Mouse (Mus musculus) Patski (cell line): ENCODE measurements around the gene Arrdc2. TPM values are rescaled to one million over a fixed set of nuclear protein-coding genes. Genes with fewer than 3 reads are reported as not detected.

Experiments
- ATAC-seq: fragments of 100-300 bp; one replicate; pipeline ENCODE4 v1.8.0; 2021
- CTCF ChIA-PET: fragments of 350-600 bp; sonication (Branson Sonifier 250); formaldehyde crosslinking; loops from one replicate; lab custom pipeline; 2022; ENCODE audit warnings: inconsistent platforms; lab: Charles Lee
- POLR2A ChIA-PET: fragments of 350-600 bp; sonication (Branson Sonifier 250); formaldehyde crosslinking; loops from one replicate; lab custom pipeline; 2022; ENCODE audit warnings: antibody characterized with exemption, inconsistent platforms; lab: Charles Lee
- DNase-seq: peaks from one replicate; pipeline ENCODE4 v3.0.0-alpha.2; 2011; ENCODE audit warnings: low read depth, low spot score
- H3K27me3 ChIP-seq: fragments of 371-371 bp; one replicate; pipeline ENCODE4 v1.5.1; 2021
- CTCF ChIP-seq: fragments of 100-300 bp; IDR thresholded peaks from one replicate; pipeline ENCODE4 v1.5.1; 2021
- in situ Hi-C: fragments of 300-500 bp; cut with MboI; formaldehyde crosslinking; loops from 3 replicates; pipeline ENCODE4 v1.11.1; 2018; ENCODE audit warnings: low pct_unique_long_range_greater_than_20kb, mixed read lengths
- polyA plus RNA-seq: library from polyadenylated mRNA; unstranded; gene quantifications from one replicate; pipeline ENCODE4 v1.2.3, GENCODE M21; 2021

Gene Arrdc2
- polyA plus RNA-seq, 1 experiment from 2014 or later, result 6.8 TPM

DNA sequence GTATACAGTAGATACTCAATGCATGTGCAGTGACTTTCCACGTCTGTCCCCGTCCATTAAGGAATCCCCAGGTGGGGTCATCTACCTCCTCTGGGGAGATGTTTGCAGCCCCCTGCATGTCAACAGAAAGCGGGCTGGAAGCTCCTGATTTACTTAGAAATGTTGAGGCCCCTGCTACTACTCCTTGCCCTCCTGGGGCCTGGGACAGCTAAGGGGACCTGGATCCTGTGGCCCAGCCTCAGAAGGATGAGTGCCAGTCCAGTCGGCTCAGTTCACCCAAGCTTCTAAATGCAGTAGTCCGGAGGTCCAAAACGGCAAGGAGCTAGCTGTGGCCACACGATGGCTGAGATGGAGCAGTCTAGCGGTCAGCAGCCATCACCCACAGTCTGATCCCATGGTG, 4.4 kb upstream of the Arrdc2 start:
- in situ Hi-C loops, result loop anchor here (5.0 kb wide), 1 partner anchor 77 kb away; no protein-coding TSS in a partner anchor
- ChIA-PET CTCF (interaction anchor here (0.7 to 3.8 kb wide), 16 partner anchors 9 to 81 kb away, joined by 3 to 58 read pairs (median 8); partner anchors contain the start of genes Ccdc124 and Il12rb1), POLR2A (interaction anchor here (0.9 to 1.1 kb wide), 3 partner anchors 13 to 28 kb away, joined by 3 read pairs; partner anchors contain the start of gene Kcnn1)
- ATAC-seq, result no peak
- TF ChIP-seq CTCF, result no peak
- DNase-seq, result no peak
- H3K27me3 ChIP-seq, result no peaks in the 10 kb centered on the region

DNA sequence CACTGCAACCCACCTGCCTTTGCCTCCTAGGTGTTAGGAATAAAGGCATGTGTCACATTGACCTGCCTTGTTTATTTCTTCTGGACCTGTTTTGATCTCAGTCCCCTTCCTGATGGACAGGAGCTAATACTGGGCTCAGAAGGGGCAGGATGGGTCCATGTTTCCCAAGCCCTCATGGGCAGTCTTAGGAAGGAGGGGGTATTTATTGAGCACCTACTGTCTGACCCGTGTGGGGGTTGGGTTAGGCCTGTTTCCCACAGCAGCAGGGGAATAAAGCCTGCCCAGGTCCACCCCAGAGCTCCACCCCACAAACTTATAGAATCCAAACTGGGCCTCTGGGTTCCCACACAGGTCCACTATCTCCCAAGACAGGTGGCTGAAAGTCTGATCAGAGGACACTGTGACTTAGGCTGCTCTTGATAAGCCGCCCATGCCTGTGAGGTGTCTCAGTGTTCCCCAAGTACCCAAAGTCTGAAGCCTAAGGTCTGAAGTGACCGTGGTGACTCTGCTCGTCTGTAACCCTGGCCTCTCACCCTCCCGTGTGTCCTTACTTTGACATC, 3.8 kb upstream of the Arrdc2 start:
- CTCF ChIA-PET, result interaction anchor here (0.6 to 3.8 kb wide), 6 partner anchors 12 to 79 kb away, joined by 3 to 58 read pairs (median 7); no protein-coding TSS in a partner anchor
- no peak for TF ChIP-seq CTCF
- ATAC-seq (no peak), DNase-seq (no peak)
- POLR2A ChIA-PET, result no interaction called here
- H3K27me3 ChIP-seq, result no peaks in the 10 kb centered on the region
- in situ Hi-C loops, result loop anchor here (5.0 kb wide), 1 partner anchor 76 kb away; no protein-coding TSS in a partner anchor

DNA sequence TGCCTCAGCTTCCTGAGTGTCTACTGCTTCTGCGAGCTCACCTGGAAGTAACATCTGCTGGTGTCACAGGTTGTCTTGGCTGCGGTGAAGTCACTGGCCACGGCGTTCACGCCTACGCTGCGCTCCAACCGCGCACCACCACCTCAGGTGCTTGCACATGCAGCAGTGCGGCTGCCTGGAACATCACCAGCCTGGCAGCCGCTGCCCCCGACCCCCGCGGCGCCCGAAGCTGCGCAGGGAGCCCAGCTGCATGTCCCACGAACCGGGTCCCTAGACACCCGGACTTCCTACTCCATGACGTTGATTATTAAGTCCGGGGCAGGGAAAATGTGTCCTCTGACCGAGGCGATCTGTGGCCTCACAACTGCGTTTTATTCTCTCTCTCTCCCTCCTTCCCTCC, 3.0 kb upstream of the Arrdc2 start:
- in situ Hi-C loops, result loop anchor here (5.0 kb wide), 1 partner anchor 75 kb away; no protein-coding TSS in a partner anchor
- ChIA-PET CTCF (interaction anchor here (1.3 to 3.6 kb wide), 4 partner anchors 14 to 27 kb away, joined by 3 to 19 read pairs (median 6); no protein-coding TSS in a partner anchor), POLR2A (no interaction called here)
- no peaks in the 10 kb centered on the region for H3K27me3 ChIP-seq
- ATAC-seq, result no peak
- no peak for DNase-seq
- TF ChIP-seq CTCF, result no peak

DNA sequence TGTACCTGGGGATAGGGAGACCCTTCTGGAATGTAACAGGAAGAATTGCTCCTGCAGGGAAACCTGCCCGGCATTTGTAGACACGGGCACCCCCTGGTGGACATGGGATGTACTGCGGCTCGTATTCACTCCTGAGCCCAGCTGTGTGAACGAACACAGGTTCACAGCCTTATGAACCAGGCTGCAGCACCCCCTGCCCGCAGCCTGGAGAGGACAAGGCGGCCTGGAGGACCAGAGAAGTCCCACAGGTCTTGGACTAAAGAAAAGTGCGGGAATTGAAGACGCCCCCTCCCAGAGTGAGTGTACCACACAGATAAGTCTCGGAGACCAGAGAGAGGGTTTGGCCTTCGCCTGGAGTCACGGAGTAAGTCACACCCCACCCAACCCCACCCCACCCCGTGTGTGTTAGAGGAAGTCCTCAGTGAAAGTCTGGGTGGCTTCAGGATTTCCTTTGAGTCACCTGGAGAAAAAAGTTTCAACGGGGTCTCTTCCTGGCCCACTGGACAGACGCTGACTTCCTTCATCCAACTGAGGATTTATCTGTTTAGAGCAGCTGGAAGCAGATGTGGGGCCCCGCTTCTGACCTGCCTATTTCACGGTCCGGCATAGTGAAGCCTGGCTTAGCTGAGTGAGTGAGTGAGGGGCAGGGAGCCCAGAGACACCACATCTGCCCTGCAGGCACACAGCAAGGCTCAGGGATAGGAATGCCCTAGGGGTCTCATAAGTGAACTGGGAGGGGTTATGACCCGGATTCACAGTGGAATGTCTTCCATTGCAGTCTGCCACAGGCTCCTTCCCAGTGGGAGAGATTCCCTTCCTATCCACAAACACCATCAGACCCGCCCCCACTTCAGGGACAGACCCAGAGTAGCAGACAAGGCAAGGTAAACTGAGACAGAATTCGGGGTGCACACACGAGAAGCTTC, 1.9 kb upstream of the Arrdc2 start:
- no peak for TF ChIP-seq CTCF
- DNase-seq (no peak), ATAC-seq (no peak)
- CTCF ChIA-PET, result interaction anchor here (0.6 to 3.6 kb wide), 6 partner anchors 15 to 47 kb away, joined by 3 to 19 read pairs (median 4); no protein-coding TSS in a partner anchor
- POLR2A ChIA-PET, result no interaction called here
- in situ Hi-C loops, result loop anchor here (5.0 kb wide), 1 partner anchor 74 kb away; no protein-coding TSS in a partner anchor
- no peaks in the 10 kb centered on the region for H3K27me3 ChIP-seq

DNA sequence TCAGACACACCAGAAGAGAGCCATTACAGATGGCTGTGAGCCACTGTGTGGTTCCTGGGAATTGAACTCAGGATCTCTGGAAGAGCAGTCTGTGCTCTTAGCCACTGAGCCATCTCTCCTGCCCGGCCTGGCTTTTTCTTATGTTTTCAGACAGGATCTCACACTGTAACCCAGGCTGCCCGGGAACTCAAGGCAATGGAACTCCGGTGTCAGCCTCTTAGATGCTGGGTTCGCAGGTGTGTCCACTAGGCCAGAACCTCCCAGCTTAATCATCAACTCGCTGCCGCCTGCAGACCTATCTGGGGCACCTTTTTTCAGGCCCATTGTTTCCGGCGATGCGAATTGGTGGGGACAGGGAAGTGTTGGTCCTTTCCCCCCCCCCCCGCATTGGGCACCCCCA, 1.1 kb upstream of the Arrdc2 start:
- ATAC-seq, result no peak
- ChIA-PET POLR2A (interaction anchor here (0.7 to 0.8 kb wide), 2 partner anchors 35 to 73 kb away, joined by 3 read pairs; no protein-coding TSS in a partner anchor), CTCF (interaction anchor here (1.0 to 3.6 kb wide), 11 partner anchors 12 to 118 kb away, joined by 3 to 19 read pairs (median 4); partner anchors contain the start of gene Mast3)
- TF ChIP-seq CTCF, result no peak
- DNase-seq, result no peak
- H3K27me3 ChIP-seq, result no peaks in the 10 kb centered on the region
- in situ Hi-C loops, result loop anchor here (5.0 kb wide), 1 partner anchor 73 kb away; no protein-coding TSS in a partner anchor

DNA sequence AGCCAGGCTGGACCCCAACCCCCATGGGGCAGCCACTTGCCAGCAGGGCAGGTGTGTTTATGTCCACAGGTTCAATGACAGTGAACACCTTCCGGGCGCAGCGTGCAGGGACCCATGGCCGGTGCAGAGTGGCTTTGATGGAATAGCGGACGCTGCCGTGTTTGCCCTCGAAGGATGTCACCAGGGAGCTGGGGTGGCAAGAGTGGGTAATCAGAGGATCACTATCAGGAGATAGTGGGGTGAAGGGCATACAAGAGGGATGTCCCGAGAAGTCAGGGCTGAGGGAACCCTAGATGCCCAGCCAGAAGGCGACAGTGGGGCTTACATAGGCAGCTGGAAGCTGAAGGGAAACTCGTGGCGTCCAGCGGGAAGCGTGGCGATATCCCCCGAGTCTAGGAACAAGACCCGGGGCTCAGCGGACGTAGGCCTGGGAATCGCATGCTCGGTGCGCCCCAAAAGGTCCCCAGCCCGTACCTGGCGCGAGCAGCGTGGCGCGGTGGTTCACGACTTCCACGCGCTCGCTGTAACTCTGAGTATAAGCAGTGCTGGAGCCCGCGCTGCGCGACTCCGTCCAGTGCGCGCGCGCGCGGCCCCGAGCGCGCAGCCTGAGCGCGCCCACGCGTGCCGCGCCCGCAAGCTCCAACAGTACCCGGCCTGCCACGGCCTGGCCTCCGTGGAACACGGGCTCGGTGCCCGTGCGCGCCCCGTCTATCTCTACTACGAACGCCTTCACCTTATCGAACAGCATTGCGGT, 689 bp downstream of the Arrdc2 start:
- ChIA-PET CTCF (interaction anchor here (1.3 to 3.6 kb wide), 6 partner anchors 10 to 116 kb away, joined by 3 to 19 read pairs (median 5); no protein-coding TSS in a partner anchor), POLR2A (interaction anchor here (0.6 to 1.3 kb wide), 5 partner anchors 13 to 537 kb away, joined by 3 to 9 read pairs (median 3); no protein-coding TSS in a partner anchor)
- no peak for TF ChIP-seq CTCF
- H3K27me3 ChIP-seq, result no peaks in the 10 kb centered on the region
- in situ Hi-C loops, result no loop called here
- ATAC-seq (peak; percentile 3), DNase-seq (no peak)

DNA sequence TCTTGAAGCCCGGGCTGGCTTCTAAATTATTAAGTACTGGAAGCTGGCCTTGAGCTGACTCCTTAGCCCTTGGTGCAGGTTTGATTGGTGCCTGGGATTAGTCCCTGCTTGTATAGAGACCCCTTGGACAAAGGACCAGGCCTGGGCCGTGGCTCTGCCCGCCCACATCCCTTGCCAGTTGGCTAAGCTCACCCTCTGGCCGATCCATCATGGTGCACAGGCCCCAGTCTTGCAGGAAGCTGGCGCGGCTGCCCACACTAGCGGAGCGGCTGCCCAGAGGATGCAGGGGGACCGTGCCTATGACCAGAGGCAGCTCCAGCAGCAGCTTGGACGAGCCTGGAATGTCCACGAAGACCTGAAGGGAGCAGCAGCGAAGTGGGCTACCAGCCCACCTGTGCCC, 2.9 kb downstream of the Arrdc2 start:
- ChIA-PET CTCF (interaction anchor here (1.1 to 2.0 kb wide), 2 partner anchors 15 to 33 kb away, joined by 3 to 4 read pairs; no protein-coding TSS in a partner anchor), POLR2A (no interaction called here)
- ATAC-seq (no peak), DNase-seq (no peak)
- in situ Hi-C loops, result no loop called here
- H3K27me3 ChIP-seq, result no peaks in the 10 kb centered on the region
- no peak for TF ChIP-seq CTCF

DNA sequence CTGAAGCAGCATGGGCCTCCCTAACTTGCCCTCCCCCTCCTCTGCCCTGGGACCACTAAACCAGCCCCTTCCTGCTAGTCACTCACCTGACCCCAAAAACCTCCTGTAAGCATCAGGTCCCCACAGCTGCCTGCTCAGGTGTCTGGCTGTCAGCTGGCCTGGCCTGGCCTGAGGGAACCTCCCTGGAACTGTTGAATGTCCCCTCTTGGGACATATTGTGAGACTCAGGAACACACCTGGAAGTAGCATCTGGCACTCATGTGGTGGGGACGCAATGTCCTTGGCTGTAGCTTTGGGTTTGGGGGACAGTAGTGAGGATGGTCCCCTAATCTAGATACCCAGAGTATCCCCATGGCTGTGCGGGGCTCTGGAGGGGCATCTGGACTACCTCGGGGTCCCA, 5.4 kb downstream of the Arrdc2 start:
- TF ChIP-seq CTCF, result no peak
- ATAC-seq, result no peak
- ChIA-PET POLR2A (no interaction called here), CTCF (interaction anchor here (0.9 kb wide), 1 partner anchor 13 kb away, joined by 3 read pairs; no protein-coding TSS in a partner anchor)
- H3K27me3 ChIP-seq, result no peaks in the 10 kb centered on the region
- DNase-seq, result no peak
- in situ Hi-C loops, result no loop called here

DNA sequence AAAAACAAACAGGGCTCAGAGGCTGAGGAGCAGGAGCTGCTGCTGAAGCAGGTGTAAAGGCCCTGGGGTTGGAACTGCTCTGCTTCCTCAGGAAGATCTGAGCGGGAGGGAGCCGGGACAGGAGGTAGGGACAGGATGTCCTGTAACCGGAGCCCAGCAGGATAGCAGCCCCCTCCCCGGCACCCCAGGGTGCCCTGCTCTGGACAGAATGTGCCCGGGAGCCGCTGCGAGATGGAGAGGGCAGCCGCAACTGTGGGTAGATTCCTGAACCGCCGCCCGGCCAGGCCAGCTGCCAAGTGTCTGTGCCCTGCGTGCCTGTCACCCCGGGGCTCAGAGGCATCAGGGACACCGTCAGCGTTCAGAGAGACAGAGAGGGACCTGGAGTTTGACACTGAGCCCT, 6.0 kb downstream of the Arrdc2 start:
- DNase-seq (no peak), ATAC-seq (no peak)
- no peaks in the 10 kb centered on the region for H3K27me3 ChIP-seq
- CTCF ChIA-PET, result interaction anchor here (0.9 to 3.3 kb wide), 2 partner anchors 12 kb away, joined by 3 to 14 read pairs; no protein-coding TSS in a partner anchor
- in situ Hi-C loops, result no loop called here
- TF ChIP-seq CTCF, result no peak
- POLR2A ChIA-PET, result no interaction called here
